Mouse (Mus musculus): ENCODE data around the gene Vmn1r192. TPM values are rescaled to one million over a fixed set of nuclear protein-coding genes. Genes with fewer than 3 reads are reported as not detected.
"Not testable (repeated sequence)": the region's sequence is repeated elsewhere in the genome, so short reads cannot be mapped to it uniquely, and the experiment has no call there.

Gene Vmn1r192
- total RNA-seq (2021) = not detected
- long read RNA-seq, experiment 1 = 0 reads
- long read RNA-seq, experiment 2 = 0 reads

DNA sequence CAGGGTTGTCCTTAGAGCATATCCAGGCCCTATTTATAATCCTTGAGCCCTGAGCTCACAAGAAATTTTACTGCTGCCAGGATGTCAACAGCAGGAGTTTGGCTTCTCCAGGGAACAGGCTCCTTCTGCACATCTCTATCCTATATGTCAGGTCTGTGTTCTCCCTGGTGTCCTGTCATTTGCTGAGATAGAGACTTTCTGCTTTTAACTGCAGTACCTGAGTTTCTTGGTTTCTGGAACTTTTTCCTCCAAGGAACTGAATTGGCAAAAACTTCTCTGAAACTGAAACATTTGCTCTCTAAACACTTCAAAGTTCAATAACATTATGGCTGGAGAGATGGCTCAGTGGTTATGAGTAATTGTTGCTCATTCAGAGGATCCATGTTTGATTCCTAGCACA lies at the start of gene Vmn1r192:
Gene Vmn1r192 (minus strand): TSS at position 101 of the 400 bp plus-strand sequence.
- TF ChIP-seq CTCF (IDR thresholded peaks at IDR 0.05) = no peak
- H3K27ac ChIP-seq = no peak within 1 kb of the TSS
- DNase-seq = no peak
- intact Hi-C loops (cut with DNase I) = no loop called here
- no peak within 1 kb of the TSS for H3K4me3 ChIP-seq

DNA sequence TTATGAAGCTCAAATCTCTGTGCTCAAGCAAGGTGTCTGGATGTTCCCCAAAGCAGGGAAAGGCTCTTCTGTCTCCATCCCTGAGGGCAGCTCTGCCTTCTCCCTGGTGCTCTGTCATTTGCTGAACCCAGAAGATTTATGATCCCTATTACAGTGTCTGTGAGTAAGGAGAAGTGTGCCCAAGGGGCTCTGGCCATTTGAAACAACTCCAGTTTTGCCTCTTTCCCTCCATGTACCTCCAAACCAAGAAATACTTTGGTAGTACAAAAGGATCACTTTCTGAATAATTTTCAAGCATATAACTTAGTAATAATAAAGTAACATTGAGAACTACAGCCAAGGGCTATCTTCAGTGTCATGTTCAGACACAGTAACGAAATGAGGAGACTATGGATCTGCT lies 32.1 kb upstream of the Vmn1r192 start, which contains the start of gene Vmn1r193:
Gene Vmn1r193 (minus strand): TSS at position 101 of the 400 bp plus-strand sequence.
- DNase-seq; intact Hi-C loops (cut with DNase I); H3K4me3 ChIP-seq; H3K27ac ChIP-seq: not testable (repeated sequence)

DNA sequence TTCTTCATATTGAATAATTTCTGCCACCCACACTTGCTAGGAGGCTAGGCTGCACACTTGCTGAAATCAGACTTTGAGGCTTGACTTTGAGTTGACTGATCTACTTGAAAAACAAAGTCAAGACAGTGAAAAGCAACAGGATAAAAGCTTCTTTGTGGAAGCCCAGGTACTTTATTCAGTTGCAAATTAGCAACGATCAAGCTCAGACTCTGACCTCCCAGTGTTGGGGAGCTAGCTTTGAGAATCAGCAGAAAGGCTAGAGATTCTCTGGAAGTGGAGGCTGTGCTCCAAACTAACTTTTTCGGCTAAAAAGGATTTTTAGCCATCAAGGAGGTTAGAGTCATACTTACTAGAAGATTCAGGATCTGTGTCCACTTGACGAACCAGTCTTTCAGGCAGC lies 1.8 kb upstream of the Vmn1r192 start:
- H3K27ac ChIP-seq; intact Hi-C loops (cut with DNase I); H3K4me3 ChIP-seq; DNase-seq: not testable (repeated sequence)

DNA sequence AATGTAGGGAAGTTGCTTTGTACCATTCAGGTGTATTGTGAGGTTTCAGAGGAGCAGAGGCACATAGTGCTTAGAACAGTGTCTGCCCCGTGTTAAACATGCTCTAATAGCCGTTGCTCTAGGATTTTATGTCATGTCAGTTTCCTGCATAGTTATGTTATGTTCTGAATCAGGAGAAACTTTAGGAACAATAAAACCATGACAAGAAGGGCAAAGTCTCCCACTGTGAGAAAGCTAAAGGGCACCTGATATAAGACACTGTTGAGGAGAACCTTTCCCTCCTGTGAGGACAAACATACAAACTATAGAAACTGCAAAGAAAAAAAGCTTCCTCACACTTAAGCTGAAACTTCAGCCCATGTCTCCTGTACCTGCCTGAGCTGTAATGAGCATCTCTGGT lies 556 bp downstream of the Vmn1r192 start:
- intact Hi-C loops (cut with DNase I) = no loop called here
- no peak for TF ChIP-seq CTCF (IDR thresholded peaks at IDR 0.05)
- no peak for DNase-seq
- H3K27ac ChIP-seq = no peak overlapping the region
- H3K4me3 ChIP-seq = no peak overlapping the region

DNA sequence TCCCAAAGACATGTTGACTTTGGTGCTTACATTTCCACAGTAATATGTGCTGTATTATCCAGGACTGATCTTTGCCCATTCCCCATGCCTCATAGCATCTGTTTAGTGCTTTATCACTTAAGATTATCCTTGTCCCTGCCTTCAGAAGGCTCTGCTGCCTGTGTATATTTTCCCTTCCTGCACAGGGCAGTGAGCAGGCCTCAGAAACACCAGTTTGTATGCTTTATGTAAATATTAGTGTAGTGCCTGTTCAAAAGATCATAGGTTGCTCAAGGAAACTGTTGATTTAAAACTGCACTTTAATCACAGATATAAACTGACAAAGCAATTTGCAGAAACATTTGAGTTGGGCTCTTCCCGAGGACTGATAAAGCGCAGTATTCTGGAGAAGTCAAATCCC lies 1.6 kb downstream of the Vmn1r192 start:
- TF ChIP-seq CTCF (IDR thresholded peaks at IDR 0.05) = no peak
- Histone ChIP-seq H3K4me3 (no peak overlapping the region), H3K27ac (no peak overlapping the region)
- intact Hi-C loops (cut with DNase I) = no loop called here
- no peak for DNase-seq

DNA sequence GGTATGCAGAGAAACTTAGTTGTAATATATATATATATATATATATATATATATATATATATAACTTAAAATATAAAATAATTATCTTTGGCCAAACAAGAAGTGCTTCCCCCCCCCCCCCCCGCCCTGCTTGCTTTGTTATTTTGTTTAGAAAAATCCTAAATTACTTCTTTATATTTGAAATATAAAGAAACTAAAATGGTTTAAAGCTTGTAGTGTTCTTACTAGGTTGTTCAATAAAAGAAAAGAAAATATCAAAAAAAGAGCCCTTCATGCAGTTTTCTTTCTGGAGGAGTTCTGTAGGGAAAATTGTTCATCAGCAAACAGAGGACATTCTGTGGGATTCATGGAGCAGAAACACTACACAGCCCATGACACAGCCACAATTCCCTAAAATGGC lies 7.1 kb downstream of the Vmn1r192 start, which contains the start of gene Vmn1r191:
Gene Vmn1r191 (minus strand): TSS at position 101 of the 400 bp plus-strand sequence.
- Histone ChIP-seq H3K27ac (no peak within 1 kb of the TSS), H3K4me3 (no peak within 1 kb of the TSS)
- intact Hi-C loops (cut with DNase I) = no loop called here
- DNase-seq = no peak
- TF ChIP-seq CTCF (IDR thresholded peaks at IDR 0.05) = no peak

DNA sequence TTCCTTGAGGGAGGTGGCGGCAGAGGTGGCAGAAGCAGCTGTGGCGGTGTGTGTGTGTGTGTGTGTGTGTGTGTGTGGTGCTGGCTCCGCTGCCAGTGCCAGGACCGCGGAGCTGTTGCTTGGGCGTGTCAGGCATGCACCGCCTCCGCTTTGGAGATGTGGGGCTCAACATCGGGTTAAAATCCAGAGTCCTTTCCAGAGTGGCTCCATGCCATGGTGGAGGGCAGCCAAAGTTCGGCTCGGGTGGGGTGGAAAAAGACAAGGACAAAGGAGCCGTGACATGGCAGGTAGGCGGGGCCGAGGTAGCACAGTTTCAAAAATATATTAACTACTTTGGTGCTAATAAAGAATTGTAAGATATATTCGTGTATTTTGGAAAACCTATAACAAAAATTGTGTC lies 22.5 kb downstream of the Vmn1r192 start:
- intact Hi-C loops (cut with DNase I) = no loop called here
- no peak for DNase-seq
- no peak overlapping the region for H3K4me3 ChIP-seq
- H3K27ac ChIP-seq = no peak overlapping the region
- no peak for TF ChIP-seq CTCF (IDR thresholded peaks at IDR 0.05)

DNA sequence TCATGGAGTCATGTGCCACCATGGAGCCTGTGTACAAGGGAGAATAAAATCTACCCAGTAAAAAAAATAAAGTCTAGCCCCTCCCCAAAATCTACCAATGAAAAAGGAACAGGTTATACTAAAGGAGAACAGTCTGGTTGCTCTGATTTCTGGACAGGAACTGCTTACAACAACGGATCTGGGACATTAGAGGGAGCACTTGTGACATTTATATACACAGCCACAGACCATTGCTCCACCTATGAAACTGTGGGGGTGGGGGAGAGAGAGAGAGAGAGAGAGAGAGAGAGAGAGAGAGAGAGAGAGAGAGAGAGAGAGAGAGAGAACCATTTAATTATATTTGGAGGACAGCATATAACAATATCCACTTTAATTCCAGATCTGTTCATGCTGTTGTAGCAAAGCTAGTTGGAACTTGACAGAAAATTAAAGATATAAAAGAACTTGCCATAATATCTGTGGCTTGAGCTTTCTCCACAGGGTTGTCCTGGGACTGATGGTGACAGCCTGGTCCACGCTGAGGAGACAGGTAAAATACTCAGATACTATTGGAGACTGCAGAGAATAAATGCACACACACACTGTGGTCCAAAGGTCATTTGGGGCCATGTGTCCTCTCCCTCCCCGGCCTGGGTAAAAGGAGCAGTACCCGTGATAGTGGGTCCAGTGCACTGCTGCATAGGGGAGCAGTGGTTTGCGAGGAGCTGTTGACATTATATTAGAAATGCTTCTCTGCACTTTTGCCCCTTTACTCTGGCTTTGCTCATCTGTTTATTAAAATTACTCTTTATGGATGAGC lies 54.2 kb downstream of the Vmn1r192 start:
- DNase-seq; intact Hi-C loops (cut with DNase I): not testable (repeated sequence)

More for the DNA sequence above, 54.2 kb downstream of the Vmn1r192 start:
- H3K4me3 ChIP-seq, H3K27ac ChIP-seq: not testable (repeated sequence)

Small RNAs within 50 kb of the gene (microRNA-seq; reads per million reads assigned to microRNA genes)
- gene Gm23282 = not detected
- not detected for gene Gm25084

Other genes starting within 250 kb of the Vmn1r192 start
- gene Zfp184, start 246.0 kb downstream of the Vmn1r192 start, total RNA-seq (2021) = under 1 TPM; 0.17 to 0.36 TPM
- gene Pom121l2, start 209.9 kb downstream of the Vmn1r192 start, total RNA-seq (2021) = not detected
- gene Prss16, start 181.4 kb downstream of the Vmn1r192 start, total RNA-seq (2021) = not detected
- gene Hist1h2ah, start 155.6 kb downstream of the Vmn1r192 start, total RNA-seq (2021) = 1 to 10 TPM in 1 of 2 experiments, not detected in 1; 3.7 TPM
- gene Hist1h2bk, start 155.3 kb downstream of the Vmn1r192 start, total RNA-seq (2021) = 1 to 10 TPM in 1 of 2 experiments, not detected in 1; 2.6 TPM
- gene Hist1h4i, start 149.8 kb downstream of the Vmn1r192 start, total RNA-seq (2021) = 10 to 100 TPM; 24.1 to 25.0 TPM
- gene Hist1h2ag, start 148.2 kb downstream of the Vmn1r192 start, total RNA-seq (2021) = 1 to 10 TPM; 1.1 to 2.3 TPM
- gene Hist1h2bj, start 147.9 kb downstream of the Vmn1r192 start, total RNA-seq (2021) = 1 to 10 TPM; 2.3 to 3.4 TPM
- gene Vmn1r188, start 106.7 kb downstream of the Vmn1r192 start, total RNA-seq (2021) = not detected
- not detected for gene Vmn1r189, start 85.3 kb downstream of the Vmn1r192 start, total RNA-seq (2021)
- not detected for gene Vmn1r191, start 7.2 kb downstream of the Vmn1r192 start, total RNA-seq (2021)
- not detected for gene Vmn1r193, start 32.0 kb upstream of the Vmn1r192 start, total RNA-seq (2021)
- not detected for gene Vmn1r194, start 53.1 kb upstream of the Vmn1r192 start, total RNA-seq (2021)
- gene Vmn1r195, start 79.4 kb upstream of the Vmn1r192 start, total RNA-seq (2021) = not detected
- gene Vmn1r196, start 98.8 kb upstream of the Vmn1r192 start, total RNA-seq (2021) = not detected
- gene Vmn1r197, start 133.4 kb upstream of the Vmn1r192 start, total RNA-seq (2021) = not detected
- gene Vmn1r198, start 159.2 kb upstream of the Vmn1r192 start, total RNA-seq (2021) = not detected
- gene Vmn1r199, start 188.7 kb upstream of the Vmn1r192 start, total RNA-seq (2021) = not detected
- not detected for gene Vmn1r200, start 199.2 kb upstream of the Vmn1r192 start, total RNA-seq (2021)

Data from gastrocnemius, adult 2 months (tissue).